Mouse (Mus musculus): ENCODE data around the gene Nedd9. TPM values are rescaled to one million over a fixed set of nuclear protein-coding genes. Genes with fewer than 3 reads are reported as not detected.

Nedd9 gene
- polyA plus RNA-seq, 1 experiment from 2014 or later = 77.6 TPM

- 88% methylated on average over 3 of the region's 3 CpGs for WGBS
- Histone ChIP-seq H3K36me3 (ENCODE audit: control insufficient read depth, insufficient read depth, low read length) (no peaks in the 10 kb centered on the region), H3K9ac (ENCODE audit: low read length) (no peak overlapping the region), H3K4me2 (ENCODE audit: low read depth, low read length) (no peak overlapping the region), H3K27ac (ENCODE audit: low read length) (no peak overlapping the region), H3K4me3 (ENCODE audit: low read length) (no peak overlapping the region), H3K4me1 (replicated peaks; ENCODE audit: control insufficient read depth, insufficient read depth, low read length) (no peaks in the 10 kb centered on the region; the same call in 1 of the 2 replicates), H3K27me3 (ENCODE audit: control insufficient read depth, insufficient read depth, low read depth, low read length) (no peaks in the 10 kb centered on the region), H3K9me3 (ENCODE audit: control insufficient read depth, low read length) (no peaks in the 10 kb centered on the region)
- ATAC-seq (ENCODE audit: low read depth) = no peak
Measured at GRCm38 (mm10) chr13:41482408-41483011, 4.7 kb downstream of the Nedd9 start.

GRCm38 (mm10) chr13:41479737-41480435, 7.3 kb downstream of the Nedd9 start:
- Histone ChIP-seq H3K4me3 (ENCODE audit: low read length) (no peak overlapping the region), H3K9ac (ENCODE audit: low read length) (no peak overlapping the region), H3K27me3 (ENCODE audit: control insufficient read depth, insufficient read depth, low read depth, low read length) (no peaks in the 10 kb centered on the region), H3K36me3 (ENCODE audit: control insufficient read depth, insufficient read depth, low read length) (no peaks in the 10 kb centered on the region), H3K4me2 (ENCODE audit: low read depth, low read length) (no peak overlapping the region), H3K27ac (ENCODE audit: low read length) (no peak overlapping the region), H3K9me3 (ENCODE audit: control insufficient read depth, low read length) (no peaks in the 10 kb centered on the region), H3K4me1 (replicated peaks; ENCODE audit: control insufficient read depth, insufficient read depth, low read length) (no peaks in the 10 kb centered on the region)
- whole genome bisulfite sequencing = 54% methylated on average over 13 of the region's 15 CpGs
- no peak for ATAC-seq (ENCODE audit: low read depth)

- WGBS = 65% methylated on average over 4 of the region's 4 CpGs
- H3K4me1 ChIP-seq (replicated peaks; ENCODE audit: control insufficient read depth, insufficient read depth, low read length) = no peaks in the 10 kb centered on the region
- no peak overlapping the region for H3K4me2 ChIP-seq (ENCODE audit: low read depth, low read length)
- peak; percentile 62 for ATAC-seq (ENCODE audit: low read depth)
- no peaks in the 10 kb centered on the region for H3K9me3 ChIP-seq (ENCODE audit: control insufficient read depth, low read length)
- no peaks in the 10 kb centered on the region for H3K36me3 ChIP-seq (ENCODE audit: control insufficient read depth, insufficient read depth, low read length)
- H3K9ac ChIP-seq (ENCODE audit: low read length) = no peak overlapping the region
- no peaks in the 10 kb centered on the region for H3K27me3 ChIP-seq (ENCODE audit: control insufficient read depth, insufficient read depth, low read depth, low read length)
- peak overlapping the region; percentile 55; the same call in 1 of the 2 replicates for H3K27ac ChIP-seq (ENCODE audit: low read length)
- H3K4me3 ChIP-seq (ENCODE audit: low read length) = no peak overlapping the region
Measured at GRCm38 (mm10) chr13:41476216-41476615, 10.9 kb downstream of the Nedd9 start.

GRCm38 (mm10) chr13:41474365-41474764, 12.8 kb downstream of the Nedd9 start:
- H3K4me1 ChIP-seq (replicated peaks; ENCODE audit: control insufficient read depth, insufficient read depth, low read length) = no peaks in the 10 kb centered on the region
- 65% methylated on average over 5 of the region's 5 CpGs for WGBS
- no peaks in the 10 kb centered on the region for H3K36me3 ChIP-seq (ENCODE audit: control insufficient read depth, insufficient read depth, low read length)
- no peak overlapping the region for H3K4me3 ChIP-seq (ENCODE audit: low read length)
- no peaks in the 10 kb centered on the region for H3K9me3 ChIP-seq (ENCODE audit: control insufficient read depth, low read length)
- no peak overlapping the region for H3K9ac ChIP-seq (ENCODE audit: low read length)
- ATAC-seq (ENCODE audit: low read depth) = no peak
- H3K27ac ChIP-seq (ENCODE audit: low read length) = no peak overlapping the region
- no peak overlapping the region for H3K4me2 ChIP-seq (ENCODE audit: low read depth, low read length)
- H3K27me3 ChIP-seq (ENCODE audit: control insufficient read depth, insufficient read depth, low read depth, low read length) = no peaks in the 10 kb centered on the region

GRCm38 (mm10) chr13:41473504-41473903, 13.7 kb downstream of the Nedd9 start:
- H3K9me3 ChIP-seq (ENCODE audit: control insufficient read depth, low read length) = no peaks in the 10 kb centered on the region
- H3K27me3 ChIP-seq (ENCODE audit: control insufficient read depth, insufficient read depth, low read depth, low read length) = no peaks in the 10 kb centered on the region
- no peaks in the 10 kb centered on the region for H3K4me1 ChIP-seq (replicated peaks; ENCODE audit: control insufficient read depth, insufficient read depth, low read length)
- no peak overlapping the region for H3K27ac ChIP-seq (ENCODE audit: low read length)
- WGBS = 89% methylated on average over 4 of the region's 4 CpGs
- ATAC-seq (ENCODE audit: low read depth) = no peak
- H3K4me2 ChIP-seq (ENCODE audit: low read depth, low read length) = no peak overlapping the region
- no peaks in the 10 kb centered on the region for H3K36me3 ChIP-seq (ENCODE audit: control insufficient read depth, insufficient read depth, low read length)
- H3K4me3 ChIP-seq (ENCODE audit: low read length) = no peak overlapping the region
- no peak overlapping the region for H3K9ac ChIP-seq (ENCODE audit: low read length)

- H3K27me3 ChIP-seq (ENCODE audit: control insufficient read depth, insufficient read depth, low read depth, low read length) = no peaks in the 10 kb centered on the region
- H3K9ac ChIP-seq (ENCODE audit: low read length) = no peak overlapping the region
- H3K4me1 ChIP-seq (replicated peaks; ENCODE audit: control insufficient read depth, insufficient read depth, low read length) = no peaks in the 10 kb centered on the region
- no peak overlapping the region for H3K27ac ChIP-seq (ENCODE audit: low read length)
- H3K4me3 ChIP-seq (ENCODE audit: low read length) = no peak overlapping the region
- H3K9me3 ChIP-seq (ENCODE audit: control insufficient read depth, low read length) = no peaks in the 10 kb centered on the region
- WGBS = 67% methylated on average over 5 of the region's 5 CpGs
- no peak overlapping the region for H3K4me2 ChIP-seq (ENCODE audit: low read depth, low read length)
- ATAC-seq (ENCODE audit: low read depth) = 0 out of 2 replicates have a peak, but pooled peaks have one; percentile 47
- no peaks in the 10 kb centered on the region for H3K36me3 ChIP-seq (ENCODE audit: control insufficient read depth, insufficient read depth, low read length)
Measured at GRCm38 (mm10) chr13:41472878-41473424, 14.2 kb downstream of the Nedd9 start.

GRCm38 (mm10) chr13:41468277-41468676, 18.9 kb downstream of the Nedd9 start:
- Histone ChIP-seq H3K4me2 (ENCODE audit: low read depth, low read length) (no peak overlapping the region), H3K4me1 (replicated peaks; ENCODE audit: control insufficient read depth, insufficient read depth, low read length) (no peaks in the 10 kb centered on the region), H3K27ac (ENCODE audit: low read length) (peak overlapping the region; percentile 69), H3K9ac (ENCODE audit: low read length) (no peak overlapping the region), H3K27me3 (ENCODE audit: control insufficient read depth, insufficient read depth, low read depth, low read length) (no peaks in the 10 kb centered on the region), H3K36me3 (ENCODE audit: control insufficient read depth, insufficient read depth, low read length) (no peaks in the 10 kb centered on the region), H3K9me3 (ENCODE audit: control insufficient read depth, low read length) (no peaks in the 10 kb centered on the region), H3K4me3 (ENCODE audit: low read length) (no peak overlapping the region)
- ATAC-seq (ENCODE audit: low read depth) = no peak
- WGBS = 53% methylated on average over 5 of the region's 5 CpGs

- ATAC-seq (ENCODE audit: low read depth) = peak; percentile 75
Measured at GRCm38 (mm10) chr13:41467036-41467435, 20.1 kb downstream of the Nedd9 start.

GRCm38 (mm10) chr13:41466616-41467015, 20.5 kb downstream of the Nedd9 start:
- WGBS = 69% methylated on average over 4 of the region's 4 CpGs
- Histone ChIP-seq H3K9ac (ENCODE audit: low read length) (no peak overlapping the region), H3K36me3 (ENCODE audit: control insufficient read depth, insufficient read depth, low read length) (no peaks in the 10 kb centered on the region), H3K4me2 (ENCODE audit: low read depth, low read length) (no peak overlapping the region), H3K4me1 (replicated peaks; ENCODE audit: control insufficient read depth, insufficient read depth, low read length) (no peaks in the 10 kb centered on the region), H3K27ac (ENCODE audit: low read length) (peak overlapping the region; percentile 84), H3K4me3 (ENCODE audit: low read length) (no peak overlapping the region), H3K9me3 (ENCODE audit: control insufficient read depth, low read length) (no peaks in the 10 kb centered on the region), H3K27me3 (ENCODE audit: control insufficient read depth, insufficient read depth, low read depth, low read length) (no peaks in the 10 kb centered on the region)
- peak; percentile 52 for ATAC-seq (ENCODE audit: low read depth)

More at GRCm38 (mm10) chr13:41467036-41467435, 20.1 kb downstream of the Nedd9 start:
- Histone ChIP-seq H3K4me3 (ENCODE audit: low read length) (no peak overlapping the region), H3K27ac (ENCODE audit: low read length) (peak overlapping the region; percentile 84), H3K27me3 (ENCODE audit: control insufficient read depth, insufficient read depth, low read depth, low read length) (no peaks in the 10 kb centered on the region), H3K4me1 (replicated peaks; ENCODE audit: control insufficient read depth, insufficient read depth, low read length) (no peaks in the 10 kb centered on the region), H3K9me3 (ENCODE audit: control insufficient read depth, low read length) (no peaks in the 10 kb centered on the region), H3K9ac (ENCODE audit: low read length) (no peak overlapping the region), H3K36me3 (ENCODE audit: control insufficient read depth, insufficient read depth, low read length) (no peaks in the 10 kb centered on the region), H3K4me2 (ENCODE audit: low read depth, low read length) (no peak overlapping the region)
- 58% methylated on average over 2 of the region's 2 CpGs for WGBS
